Mouse (Mus musculus) layer of hippocampus, adult 2 months (tissue): ENCODE measurements at regions not wholly inside any gene's neighbourhood (a gene's known extent, or its start where the extent isn't known, plus 50 kb on each side); places are given as distances from the start of the nearest gene placed in this dataset.

Source experiments
- DNase-seq, 2 experiments: peaks; one replicate each; pipeline ENCODE4 v3.0.0; 2022; ENCODE audit warnings: low spot score in 2 of 2
- H3K27ac ChIP-seq: fragments of 200-600 bp; 2 replicates; pipeline ENCODE4 v1.8.1; 2022
- H3K4me3 ChIP-seq: fragments of 200-600 bp; 2 replicates; pipeline ENCODE4 v1.8.1; 2022; ENCODE audit warnings: mild to moderate bottlenecking
- CTCF ChIP-seq: fragments of 200-600 bp; conservative IDR thresholded peaks from 2 replicates; pipeline ENCODE4 v1.8.1; 2022; ENCODE audit warnings: antibody characterized with exemption, mild to moderate bottlenecking, moderate library complexity

- H3K27ac ChIP-seq = no peak overlapping the region
- TF ChIP-seq CTCF = no peak
- H3K4me3 ChIP-seq = no peak overlapping the region
- peak in 1 of 2 experiments; percentile 21 for DNase-seq
Observed at GRCm38 (mm10) chr9:41668741-41669140, 455.4 kb downstream of the Sorl1 start.

DNA sequence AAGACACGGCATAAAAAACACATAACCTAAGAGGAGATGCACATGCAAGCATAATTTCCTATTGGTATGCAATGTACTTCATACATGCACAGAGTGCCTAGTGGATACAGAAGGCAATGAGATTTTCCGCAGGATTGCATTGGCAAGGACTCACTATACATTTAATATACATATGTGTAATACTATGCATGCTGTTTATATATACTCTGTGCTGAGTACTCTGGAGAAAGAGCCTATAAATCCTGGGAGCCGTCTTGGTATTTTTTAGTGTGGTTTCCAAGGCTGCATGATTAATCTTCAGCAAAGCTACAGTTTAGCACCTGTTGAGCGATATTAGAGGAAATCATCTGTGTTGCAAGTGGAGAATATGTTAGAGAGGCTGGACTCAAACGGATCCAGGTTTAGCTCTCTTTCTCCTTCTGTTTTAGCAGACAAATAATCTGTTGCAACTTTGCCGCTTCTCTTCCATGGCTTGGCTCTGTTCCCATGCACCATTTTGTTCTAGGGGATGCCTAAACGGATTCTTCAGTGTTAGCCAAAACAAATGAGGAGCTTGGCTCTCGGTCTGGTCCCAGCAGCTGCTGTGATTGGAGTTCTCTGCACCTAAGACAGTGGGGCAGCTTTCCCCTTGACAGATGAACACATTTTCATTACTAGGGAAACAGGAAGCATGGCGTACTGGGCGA lies 459.0 kb downstream of the Sorl1 start:
- H3K27ac ChIP-seq = no peak overlapping the region
- no peak for TF ChIP-seq CTCF
- peak overlapping the region; percentile 9; the same call in 1 of the 2 replicates for H3K4me3 ChIP-seq
- peak; percentile 81 to 88 for DNase-seq

DNA sequence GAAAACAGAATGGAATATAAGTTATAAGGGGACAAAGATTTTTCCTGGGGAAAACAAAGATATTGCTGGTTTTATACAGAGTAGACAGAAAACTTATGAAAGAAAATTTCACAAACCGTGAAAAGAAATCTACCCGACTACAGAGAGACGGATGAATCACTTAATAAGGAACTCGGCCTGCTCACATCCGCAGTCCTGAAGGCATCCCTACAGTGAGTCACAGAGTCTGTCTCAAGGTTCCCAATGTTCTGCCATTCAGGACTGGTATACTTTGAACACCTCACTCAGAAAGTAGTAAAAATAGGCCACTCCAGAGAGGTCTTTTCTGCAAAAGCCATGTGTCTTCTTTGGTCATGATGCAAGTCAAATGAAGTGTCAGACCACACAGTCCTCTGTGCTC lies 463.5 kb downstream of the Sorl1 start:
- TF ChIP-seq CTCF = no peak

GRCm38 (mm10) chr9:41660011-41660410 lies 464.1 kb downstream of the Sorl1 start:
- no peak overlapping the region for H3K4me3 ChIP-seq
- no peak overlapping the region for H3K27ac ChIP-seq
- no peak for DNase-seq
- TF ChIP-seq CTCF = no peak

More for the DNA sequence above, 463.5 kb downstream of the Sorl1 start:
- no peak for DNase-seq
- no peak overlapping the region for H3K4me3 ChIP-seq
- no peak overlapping the region for H3K27ac ChIP-seq

DNA sequence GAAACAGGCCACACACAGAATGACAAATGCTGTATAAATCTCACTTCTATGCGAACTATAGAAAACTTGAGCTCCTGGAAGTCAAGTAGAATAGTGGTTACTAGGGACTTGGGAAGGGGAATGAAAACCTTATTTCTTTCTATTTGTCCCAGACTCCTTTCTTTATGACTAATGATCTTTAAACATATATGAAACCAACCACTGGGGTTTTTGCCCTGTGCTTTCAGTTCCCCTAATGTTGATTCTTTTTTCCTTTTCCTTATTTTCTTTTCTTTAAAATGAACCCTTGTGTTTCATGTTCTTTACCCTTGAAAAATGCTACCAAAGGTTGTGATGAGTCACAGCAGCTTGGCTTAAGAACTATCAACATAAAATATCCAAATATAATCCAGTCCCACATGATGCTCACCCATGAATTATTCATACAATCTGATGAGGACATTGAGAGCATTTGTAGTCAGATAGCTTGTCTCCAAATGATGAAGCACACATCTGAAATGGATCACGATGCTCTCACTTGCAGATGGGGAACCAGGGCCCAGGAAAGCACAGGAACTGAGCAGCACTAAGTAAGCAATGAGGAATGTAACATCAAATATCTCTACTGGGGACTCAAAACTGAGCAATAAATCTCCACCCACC lies 470.2 kb upstream of the Ubash3b start:
- Histone ChIP-seq H3K4me3 (no peak overlapping the region), H3K27ac (peak overlapping the region; percentile 43; the same call in 1 of the 2 replicates)
- DNase-seq = peak; percentile 25 to 46
- TF ChIP-seq CTCF = no peak

GRCm38 (mm10) chr9:41621341-41621740 lies 459.8 kb upstream of the Ubash3b start:
- no peak for DNase-seq
- TF ChIP-seq CTCF = no peak
- H3K4me3 ChIP-seq = no peak overlapping the region
- H3K27ac ChIP-seq = no peak overlapping the region

DNA sequence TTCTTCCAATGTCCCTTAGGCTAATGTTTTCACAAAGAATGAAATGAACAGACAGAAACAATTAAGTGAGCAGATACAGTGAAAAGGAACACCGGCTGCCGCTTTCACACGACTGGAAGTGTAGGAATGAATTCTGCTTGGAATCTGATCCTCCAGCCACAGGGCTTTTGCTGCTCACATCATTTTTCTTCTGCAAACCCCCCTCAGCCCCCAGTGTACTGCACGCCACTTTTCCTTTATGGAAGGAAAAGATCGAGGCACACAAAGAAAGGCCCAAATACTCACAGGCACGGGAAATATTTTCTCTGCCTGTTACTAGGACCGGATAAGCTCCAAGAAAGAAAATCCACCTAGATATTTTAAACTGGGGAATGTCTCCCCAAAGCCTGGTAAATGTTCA lies 452.5 kb upstream of the Ubash3b start:
- Histone ChIP-seq H3K4me3 (no peak overlapping the region), H3K27ac (peak overlapping the region; percentile 20; the same call in 1 of the 2 replicates)
- no peak for TF ChIP-seq CTCF
- no peak for DNase-seq

DNA sequence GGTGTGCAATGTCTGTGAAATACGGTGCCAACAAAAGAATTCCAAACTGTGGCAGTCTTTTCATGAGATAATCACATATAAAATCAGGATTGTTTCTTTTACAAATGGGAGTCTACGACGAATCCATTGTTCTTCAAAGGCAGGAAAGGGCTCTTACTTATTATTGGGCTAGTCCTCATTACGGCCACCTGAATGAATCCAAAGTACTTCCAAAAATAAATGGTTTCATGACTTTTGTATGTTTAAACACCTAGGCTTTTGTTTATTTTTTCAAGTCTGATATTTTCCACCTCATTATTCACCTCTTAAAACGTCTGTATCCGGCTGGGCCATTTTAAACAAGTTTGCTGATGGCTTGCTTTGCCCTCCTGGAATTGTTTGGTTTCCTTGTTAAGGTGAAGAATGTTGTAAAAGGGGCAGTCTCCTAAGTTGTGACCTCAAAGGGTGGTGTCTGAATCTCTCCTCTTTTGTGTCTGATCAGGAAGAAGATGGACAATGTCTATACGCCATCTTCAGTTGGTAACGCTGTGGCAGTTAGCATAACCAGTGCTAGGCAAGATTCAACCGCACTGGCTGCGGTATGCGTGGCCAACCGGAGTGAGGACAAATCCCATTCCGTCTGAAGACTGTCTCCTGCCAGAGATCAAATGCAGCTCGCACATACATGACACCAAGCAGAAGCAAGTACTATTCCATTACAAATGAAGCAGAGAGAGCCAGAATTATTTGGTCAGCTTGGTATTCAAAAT lies 451.5 kb upstream of the Ubash3b start:
- TF ChIP-seq CTCF = no peak
- Histone ChIP-seq H3K27ac (peak overlapping the region; percentile 87), H3K4me3 (peak overlapping the region; percentile 49; the same call in 1 of the 2 replicates)
- no peak for DNase-seq

GRCm38 (mm10) chr9:41612452-41612795 lies 450.9 kb upstream of the Ubash3b start:
- Histone ChIP-seq H3K4me3 (peak overlapping the region; percentile 49), H3K27ac (peak overlapping the region; percentile 87)
- no peak for TF ChIP-seq CTCF
- no peak for DNase-seq

DNA sequence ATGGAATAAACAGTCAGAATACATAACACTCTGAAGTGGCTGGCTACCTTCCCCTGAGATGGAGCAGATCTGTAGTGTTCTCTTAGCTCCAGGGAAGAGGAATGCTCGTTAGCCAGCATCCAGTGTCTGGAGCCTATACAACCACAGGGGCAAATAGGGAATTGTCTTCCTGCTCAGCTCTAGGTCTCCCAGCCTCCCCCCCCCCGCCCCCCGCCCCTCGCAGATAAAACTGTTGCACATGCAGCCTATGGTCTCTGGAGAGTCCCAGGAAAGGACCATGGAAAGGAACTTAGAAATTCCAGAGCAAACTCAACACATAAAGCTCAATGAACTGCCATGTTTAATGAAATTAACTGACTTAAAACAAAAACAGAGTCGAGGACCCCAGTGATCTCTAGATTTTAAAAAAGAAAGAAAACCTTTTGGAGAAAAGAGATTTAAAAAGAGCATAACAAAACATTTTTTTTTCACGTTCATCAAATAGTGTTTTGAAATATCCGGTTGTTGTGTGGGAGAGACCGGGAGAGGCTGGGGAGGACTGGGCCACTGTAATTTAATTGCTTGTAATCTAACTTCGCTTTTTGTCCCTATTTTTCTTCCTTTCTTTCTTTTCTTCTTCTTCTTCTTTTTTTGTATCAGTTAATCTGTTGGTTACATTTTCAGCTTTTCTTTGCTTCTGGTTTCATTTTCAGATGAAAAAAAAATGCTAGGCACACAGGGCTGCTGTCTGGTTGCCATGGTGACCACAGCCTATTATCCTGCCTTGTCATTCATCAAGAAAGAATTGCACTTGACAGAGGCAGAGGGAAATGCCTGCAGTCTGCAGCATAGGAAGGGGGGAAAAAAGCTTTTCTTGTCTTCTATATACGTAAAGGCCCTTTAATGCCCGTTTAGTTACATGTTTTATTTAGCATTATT lies 450.3 kb upstream of the Ubash3b start:
- TF ChIP-seq CTCF = no peak
- DNase-seq = peak; percentile 68 to 83
- peak overlapping the region; percentile 87 for H3K27ac ChIP-seq
- peak overlapping the region; percentile 49 for H3K4me3 ChIP-seq

- TF ChIP-seq CTCF = no peak
- Histone ChIP-seq H3K4me3 (no peak overlapping the region), H3K27ac (peak overlapping the region; percentile 87; the same call in 1 of the 2 replicates)
- no peak for DNase-seq
Observed at GRCm38 (mm10) chr9:41610347-41610746, 448.9 kb upstream of the Ubash3b start.

DNA sequence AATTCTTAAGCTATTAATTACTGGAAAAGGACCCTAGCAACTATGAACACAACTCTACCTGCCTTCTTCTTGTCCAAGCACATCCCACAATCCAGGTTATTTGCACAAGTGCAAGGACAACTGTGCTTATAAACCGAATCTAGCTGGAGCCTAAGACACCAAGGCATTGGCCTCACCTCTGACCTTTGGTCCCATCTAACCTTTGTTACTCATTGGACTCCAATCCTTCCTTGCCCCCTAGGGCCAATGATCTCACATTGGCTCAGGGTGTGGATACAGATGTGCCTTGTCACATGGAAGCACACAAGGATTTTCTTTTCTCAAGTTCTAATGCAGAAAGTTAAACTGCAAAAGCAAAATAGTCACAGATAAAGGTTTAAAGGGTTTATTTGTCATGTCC lies 444.6 kb upstream of the Ubash3b start:
- no peak overlapping the region for H3K27ac ChIP-seq
- H3K4me3 ChIP-seq = no peak overlapping the region
- DNase-seq = no peak
- no peak for TF ChIP-seq CTCF
